Mouse (Mus musculus): ENCODE results near the gene 9930021J03Rik. TPM values are rescaled to one million over a fixed set of nuclear protein-coding genes. Genes with fewer than 3 reads are reported as not detected.

The 9930021J03Rik gene
- total and polyA plus RNA-seq, 3 experiments: 5.7 to 12.9 (median 11.8) TPM

GRCm38 (mm10) chr19:29820966-29821365, 15.2 kb upstream of the 9930021J03Rik start:
- intact Hi-C loops (cut with DNase I): loop anchor here (1.0 to 10.0 kb wide), 2 partner anchors 124 to 137 kb away; no protein-coding TSS in a partner anchor
- DNase-seq: no peak
- no peaks in the 10 kb centered on the region for H3K36me3 ChIP-seq (ENCODE audit: control insufficient read depth, insufficient read depth, low read length)

GRCm38 (mm10) chr19:29812581-29813460, 7.0 kb upstream of the 9930021J03Rik start, which contains the start of gene Ranbp6:
Ranbp6 (minus strand) TSS chr19:29812974.
- Histone ChIP-seq H3K4me3 (peak within 1 kb of the TSS; percentile 73), H3K4me1 (ENCODE audit: control insufficient read depth, insufficient read depth, low read length) (peaks cover 5% of the 10 kb centered on the region), H3K27me3 (ENCODE audit: control insufficient read depth, insufficient read depth, low read length) (no peaks in the 10 kb centered on the region), H3K27ac (peak within 1 kb of the TSS; percentile 90), H3K36me3 (ENCODE audit: control insufficient read depth, insufficient read depth, low read length) (peaks cover 26% of the 10 kb centered on the region), H3K79me2 (replicated peaks; ENCODE audit: control insufficient read depth, insufficient read depth, low read length) (no peaks in the 10 kb centered on the region; the same call in 1 of the 2 replicates), H3K9ac (ENCODE audit: low read depth, low read length) (peak within 1 kb of the TSS; percentile 78)
- TF ChIP-seq EP300 (IDR thresholded peaks at IDR 0.05; ENCODE audit: insufficient read depth, low read depth, low read length) (0 out of 2 replicates have a peak, but pooled peaks have one; percentile 17), CTCF (IDR thresholded peaks at IDR 0.05) (no peak), POLR2A (IDR thresholded peaks at IDR 0.05; ENCODE audit: insufficient read depth, low read depth, low read length) (peak; percentile 91)
- under 1% methylated on average over 47 of the region's 47 CpGs for WGBS
- DNase-seq: peak; percentile 93 to 95
- intact Hi-C loops (cut with DNase I): no loop called here

More at GRCm38 (mm10) chr19:29820966-29821365, 15.2 kb upstream of the 9930021J03Rik start:
- no peak overlapping the region for H3K27ac ChIP-seq
- TF ChIP-seq EP300 (IDR thresholded peaks at IDR 0.05; ENCODE audit: insufficient read depth, low read depth, low read length) (no peak), POLR2A (IDR thresholded peaks at IDR 0.05; ENCODE audit: insufficient read depth, low read depth, low read length) (no peak), CTCF (IDR thresholded peaks at IDR 0.05) (peak; percentile 73)
- no peak overlapping the region for H3K9ac ChIP-seq (ENCODE audit: low read depth, low read length)
- no peaks in the 10 kb centered on the region for H3K27me3 ChIP-seq (ENCODE audit: control insufficient read depth, insufficient read depth, low read length)
- H3K4me3 ChIP-seq: no peak overlapping the region
- no peaks in the 10 kb centered on the region for H3K4me1 ChIP-seq (ENCODE audit: control insufficient read depth, insufficient read depth, low read length)
- H3K79me2 ChIP-seq (replicated peaks; ENCODE audit: control insufficient read depth, insufficient read depth, low read length): no peaks in the 10 kb centered on the region

DNA sequence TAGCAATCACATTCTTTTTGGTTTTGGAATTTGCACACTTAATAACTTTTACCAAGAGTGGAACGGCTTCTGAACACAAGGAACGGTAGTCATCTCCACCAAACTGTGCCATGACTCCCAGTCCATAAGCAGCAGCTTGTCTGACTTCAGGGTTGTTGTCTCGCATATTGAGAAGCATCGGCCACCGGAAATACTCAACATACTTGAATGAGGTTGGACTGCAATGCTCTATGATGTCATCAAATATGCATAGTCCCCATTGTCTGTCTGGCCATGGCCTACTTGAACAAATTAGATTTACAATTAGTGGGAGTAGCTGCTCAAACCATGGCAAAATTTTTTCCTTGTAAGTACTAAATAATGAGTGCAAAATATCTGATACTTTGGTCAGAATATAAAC, 4.2 kb upstream of the 9930021J03Rik start:
- Histone ChIP-seq H3K4me3 (no peak overlapping the region), H3K36me3 (ENCODE audit: control insufficient read depth, insufficient read depth, low read length) (peaks cover 26% of the 10 kb centered on the region), H3K27me3 (ENCODE audit: control insufficient read depth, insufficient read depth, low read length) (no peaks in the 10 kb centered on the region), H3K79me2 (replicated peaks; ENCODE audit: control insufficient read depth, insufficient read depth, low read length) (no peaks in the 10 kb centered on the region; the same call in 1 of the 2 replicates), H3K4me1 (ENCODE audit: control insufficient read depth, insufficient read depth, low read length) (peaks cover 5% of the 10 kb centered on the region), H3K27ac (no peak overlapping the region), H3K9ac (ENCODE audit: low read depth, low read length) (no peak overlapping the region)
- TF ChIP-seq CTCF (IDR thresholded peaks at IDR 0.05) (no peak), POLR2A (IDR thresholded peaks at IDR 0.05; ENCODE audit: insufficient read depth, low read depth, low read length) (no peak), EP300 (IDR thresholded peaks at IDR 0.05; ENCODE audit: insufficient read depth, low read depth, low read length) (no peak)
- 94% methylated on average over 5 of the region's 5 CpGs for WGBS
- no peak for DNase-seq
- intact Hi-C loops (cut with DNase I): no loop called here

DNA sequence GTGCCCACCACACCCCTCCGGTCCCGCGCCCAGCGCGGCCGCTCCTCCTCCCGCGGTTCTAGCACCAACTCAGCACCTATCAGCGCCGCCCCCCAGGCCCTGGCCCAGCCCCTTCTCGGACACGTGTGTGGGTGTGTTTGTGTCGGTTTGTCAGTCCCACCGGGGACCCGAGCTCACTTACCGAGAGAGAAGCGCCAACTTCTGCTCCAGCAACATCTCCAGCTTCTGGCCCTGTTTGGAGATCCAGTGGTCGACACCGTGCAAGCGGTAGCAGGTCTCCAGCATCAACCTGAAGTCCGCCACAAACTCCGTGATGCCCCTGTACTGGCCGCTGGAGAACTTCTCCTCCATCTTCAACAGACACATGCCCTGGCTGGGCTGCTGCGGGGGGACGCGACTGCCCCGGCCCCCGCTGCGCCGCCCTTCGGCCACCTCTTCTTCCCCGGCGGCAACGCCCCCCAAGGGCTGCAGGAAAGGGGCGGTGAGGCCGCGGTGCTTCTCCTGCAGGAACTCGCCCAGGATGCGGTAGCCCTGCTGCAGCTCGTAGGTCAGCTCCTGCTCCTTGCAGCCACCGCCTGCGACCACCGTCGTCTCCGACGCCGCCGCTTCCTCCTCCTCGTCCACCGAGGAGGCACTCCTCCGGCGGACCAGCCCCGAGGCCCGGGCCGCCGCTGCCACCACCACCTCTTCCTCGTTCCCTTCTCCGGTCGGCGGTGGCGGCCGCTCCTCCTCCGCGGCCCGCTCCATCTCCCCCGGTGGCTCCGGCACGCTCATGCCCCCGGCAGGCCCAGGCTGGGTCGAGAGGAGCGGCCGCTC, 480 bp downstream of the 9930021J03Rik start:
- peak overlapping the region; percentile 88 for H3K27ac ChIP-seq
- TF ChIP-seq CTCF (IDR thresholded peaks at IDR 0.05) (0 out of 2 replicates have a peak, but pooled peaks have one; percentile 15), POLR2A (IDR thresholded peaks at IDR 0.05; ENCODE audit: insufficient read depth, low read depth, low read length) (no peak; the same call in 1 of the 2 replicates), EP300 (IDR thresholded peaks at IDR 0.05; ENCODE audit: insufficient read depth, low read depth, low read length) (no peak)
- under 1% methylated on average over 71 of the region's 72 CpGs for WGBS
- no peaks in the 10 kb centered on the region for H3K27me3 ChIP-seq (ENCODE audit: control insufficient read depth, insufficient read depth, low read length)
- DNase-seq: peak; percentile 75 to 78
- peaks cover 2% of the 10 kb centered on the region for H3K4me1 ChIP-seq (ENCODE audit: control insufficient read depth, insufficient read depth, low read length)
- intact Hi-C loops (cut with DNase I): loop anchor here (5.0 kb wide), 2 partner anchors 433 to 553 kb away; partner anchors contain the start of gene Jak2
- peaks cover 18% of the 10 kb centered on the region for H3K36me3 ChIP-seq (ENCODE audit: control insufficient read depth, insufficient read depth, low read length)
- peaks cover 2% of the 10 kb centered on the region; the same call in 1 of the 2 replicates for H3K79me2 ChIP-seq (replicated peaks; ENCODE audit: control insufficient read depth, insufficient read depth, low read length)
- peak overlapping the region; percentile 80 for H3K4me3 ChIP-seq
- H3K9ac ChIP-seq (ENCODE audit: low read depth, low read length): peak overlapping the region; percentile 81

DNA sequence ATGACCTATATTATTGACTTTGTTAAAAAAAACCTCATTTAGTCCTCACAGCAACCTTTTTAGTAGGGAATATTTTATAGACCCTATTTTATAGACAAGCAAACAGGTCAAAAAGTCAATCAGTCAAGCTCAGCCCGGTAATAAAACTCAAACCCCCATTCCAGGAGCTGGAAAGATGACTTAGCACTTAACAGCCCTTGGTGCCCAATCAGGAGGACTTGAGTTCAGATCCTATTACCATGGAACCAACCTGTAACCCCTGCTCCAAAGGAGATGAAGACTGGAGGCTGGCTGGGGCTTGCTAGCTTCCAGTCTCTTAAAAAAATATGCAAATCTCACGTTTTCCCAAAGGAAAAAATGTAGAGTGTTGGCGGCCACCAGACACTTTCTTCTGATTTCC, 1.8 kb downstream of the 9930021J03Rik start:
- intact Hi-C loops (cut with DNase I): loop anchor here (2.0 kb wide), 1 partner anchor 227 kb away; the partner anchor contains the start of gene Uhrf2

More for the DNA sequence above, 1.8 kb downstream of the 9930021J03Rik start:
- Histone ChIP-seq H3K27me3 (ENCODE audit: control insufficient read depth, insufficient read depth, low read length) (no peaks in the 10 kb centered on the region), H3K9ac (ENCODE audit: low read depth, low read length) (no peak overlapping the region), H3K4me3 (no peak overlapping the region; the same call in 1 of the 2 replicates), H3K4me1 (ENCODE audit: control insufficient read depth, insufficient read depth, low read length) (peaks cover 2% of the 10 kb centered on the region), H3K36me3 (ENCODE audit: control insufficient read depth, insufficient read depth, low read length) (peaks cover 5% of the 10 kb centered on the region), H3K27ac (no peak overlapping the region), H3K79me2 (replicated peaks; ENCODE audit: control insufficient read depth, insufficient read depth, low read length) (peaks cover 2% of the 10 kb centered on the region; the same call in 1 of the 2 replicates)
- WGBS: 49% methylated on average over 3 of the region's 3 CpGs
- TF ChIP-seq EP300 (IDR thresholded peaks at IDR 0.05; ENCODE audit: insufficient read depth, low read depth, low read length) (no peak), POLR2A (IDR thresholded peaks at IDR 0.05; ENCODE audit: insufficient read depth, low read depth, low read length) (no peak), CTCF (IDR thresholded peaks at IDR 0.05) (no peak)
- DNase-seq: no peak

Measured in heart, adult 2 months (tissue).